In the genomic region with DNA sequence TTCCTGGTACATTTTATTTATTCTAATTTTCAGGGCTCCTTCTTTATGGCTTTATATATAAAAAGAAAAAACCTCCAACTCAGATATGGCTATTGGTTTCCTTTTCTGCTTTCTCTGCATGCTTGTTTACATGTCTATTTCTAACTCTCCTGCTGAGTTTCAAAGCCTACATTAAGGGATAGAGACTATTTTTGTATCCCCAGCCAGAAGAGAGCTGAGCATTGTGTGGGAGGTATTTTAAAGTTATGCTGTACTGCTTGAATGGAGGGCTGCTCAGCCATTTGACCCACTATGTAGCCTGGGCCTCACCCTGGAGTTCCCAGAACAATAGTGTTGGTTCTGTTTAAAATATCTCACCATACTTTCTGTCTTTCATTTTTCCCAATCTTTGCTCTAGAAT, we compare ENCODE assay signal across 17 mouse cellular contexts.
"Had no signal": no experiment of that assay in that cellular context is flagged by ENCODE, and none has a peak within 500 bp of the region (broad histone marks: within the 10 kb centered on the region; RNA-seq: fewer than 3 reads in every experiment).

No protein-coding gene starts in this region.

- ATAC-seq: hindbrain, postnatal 0 days; intestine, embryonic 16.5 days; liver, embryonic 12.5 days had no signal

- DNase-seq: gastrocnemius, postnatal 14 days; gastrocnemius, postnatal 36 days; heart, adult 11 months; heart, adult 2 months; heart, postnatal 14 days; heart, postnatal 36 days; kidney, adult 11 months; kidney, adult 2 months; kidney, adult 9 months; kidney, postnatal 14 days; kidney, postnatal 36 days; layer of hippocampus, adult 9-11 months; layer of hippocampus, postnatal 36 days; left cerebral cortex, postnatal 4 days had no signal
